Mouse (Mus musculus) layer of hippocampus, postnatal 14 days (tissue): ENCODE data around the gene Pmf1. TPM values are rescaled to one million over a fixed set of nuclear protein-coding genes. Genes with fewer than 3 reads are reported as not detected.
A peak's percentile ranks its signal among the peaks of the same experiment; 100 is the strongest.
"Not testable (repeated sequence)": the region's sequence is repeated elsewhere in the genome, so short reads cannot be mapped to it uniquely, and the experiment has no call there.

Experiments
- DNase-seq, 2 experiments: peaks; one replicate each; pipeline ENCODE4 v3.0.0; 2021 to 2022; ENCODE audit warnings: low spot score in 2 of 2, mixed read lengths in 1 of 2
- total RNA-seq, 2 experiments: library from RNA; stranded (reverse); gene quantifications; 2 replicates each; pipeline ENCODE4 v1.2.3; 2021

Pmf1 gene
- total RNA-seq, 2 experiments from 2014 or later = 6.9 to 9.9 TPM

GRCm38 (mm10) chr3:88440500-88441381 is 30.6 kb upstream of the Pmf1 start:
- peak in 1 of 2 experiments; percentile 56 for DNase-seq

- no peak for DNase-seq
These were observed 29.5 kb upstream of the Pmf1 start for GRCm38 (mm10) chr3:88439582-88439981.

- DNase-seq = no peak
These were observed 27.3 kb upstream of the Pmf1 start for GRCm38 (mm10) chr3:88437454-88437853.

GRCm38 (mm10) chr3:88436395-88437201 is 26.5 kb upstream of the Pmf1 start:
- DNase-seq = peak; percentile 47 to 62

GRCm38 (mm10) chr3:88435515-88435914 is 25.4 kb upstream of the Pmf1 start:
- peak; percentile 54 to 71 for DNase-seq

GRCm38 (mm10) chr3:88428639-88429038 is 18.5 kb upstream of the Pmf1 start:
- DNase-seq = not testable (repeated sequence)

GRCm38 (mm10) chr3:88427342-88427905 is 17.3 kb upstream of the Pmf1 start:
- no peak for DNase-seq

GRCm38 (mm10) chr3:88425708-88426420 is 15.7 kb upstream of the Pmf1 start:
- DNase-seq = no peak

GRCm38 (mm10) chr3:88425330-88425689 is 15.2 kb upstream of the Pmf1 start:
- no peak for DNase-seq

GRCm38 (mm10) chr3:88424605-88425329 is 14.6 kb upstream of the Pmf1 start, which contains the start of gene Slc25a44:
TSS of gene Slc25a44 (minus strand) at chr3:88425139.
- DNase-seq = peak; percentile 89 to 97

- DNase-seq = no peak
These were observed 12.0 kb upstream of the Pmf1 start for GRCm38 (mm10) chr3:88422020-88422720.

- no peak for DNase-seq
These were observed 10.6 kb upstream of the Pmf1 start for GRCm38 (mm10) chr3:88420771-88421170.

- DNase-seq = no peak
These were observed 7.9 kb upstream of the Pmf1 start for GRCm38 (mm10) chr3:88418016-88418415.

GRCm38 (mm10) chr3:88415668-88416067 is 5.5 kb upstream of the Pmf1 start:
- DNase-seq = no peak

- no peak for DNase-seq
These were observed 2.5 kb upstream of the Pmf1 start for GRCm38 (mm10) chr3:88412636-88413035.

- DNase-seq = no peak
These were observed 1.6 kb upstream of the Pmf1 start for GRCm38 (mm10) chr3:88411681-88412080.

- DNase-seq = no peak
These were observed 507 bp upstream of the Pmf1 start for GRCm38 (mm10) chr3:88410645-88411031.

GRCm38 (mm10) chr3:88408953-88409352 is 1.2 kb downstream of the Pmf1 start:
- no peak for DNase-seq

GRCm38 (mm10) chr3:88407529-88407928 is 2.6 kb downstream of the Pmf1 start:
- no peak for DNase-seq

- DNase-seq = peak; percentile 60 to 83
These were observed 3.0 kb downstream of the Pmf1 start for GRCm38 (mm10) chr3:88407090-88407489.
